Mouse (Mus musculus) heart, embryonic 14.5 days (tissue): ENCODE data around the gene Nxn. TPM values are rescaled to one million over a fixed set of nuclear protein-coding genes. Genes with fewer than 3 reads are reported as not detected.

Source experiments
- ATAC-seq: fragments of 200-750 bp; cut with Nextera tagmentation; 2 replicates; pipeline ENCODE4 v1.8.0; 2017; ENCODE audit warnings: low read depth, moderate TSS enrichment; ENCODE audit not compliant: insufficient number of reproducible peaks, insufficient read depth, low FRiP score
- H3K27ac ChIP-seq, 2 experiments: fragments of 200-500 bp in 1 of 2; fragments of 300-500 bp in 1 of 2; sonication (generic) in 1 of 2; replicated peaks in 1 of 2; 2 replicates each; pipeline ENCODE4 v1.5.1; 2012 to 2014; ENCODE audit warnings: low read depth in 2 of 2, low read length in 2 of 2, control low read depth in 1 of 2, mild to moderate bottlenecking in 1 of 2, mixed read lengths in 1 of 2; ENCODE audit not compliant: control insufficient read depth in 1 of 2, insufficient read depth in 1 of 2
- H3K27me3 ChIP-seq: fragments of 300-500 bp; sonication (generic); 2 replicates; pipeline ENCODE4 v1.6.1; 2014; ENCODE audit warnings: mild to moderate bottlenecking, low read length, control low read depth; ENCODE audit not compliant: control insufficient read depth, insufficient read depth
- H3K36me3 ChIP-seq: fragments of 300-500 bp; sonication (generic); 2 replicates; pipeline ENCODE4 v1.6.1; 2014; ENCODE audit warnings: mild to moderate bottlenecking, control low read depth, low read length, mixed read lengths; ENCODE audit not compliant: control insufficient read depth, insufficient read depth
- H3K4me1 ChIP-seq, 2 experiments: fragments of 200-500 bp in 1 of 2; fragments of 300-500 bp in 1 of 2; sonication (generic) in 1 of 2; 2 replicates each; pipeline ENCODE4 v1.6.1; 2012 to 2014; ENCODE audit warnings: low read length in 2 of 2, control low read depth in 1 of 2, mixed read lengths in 1 of 2; ENCODE audit not compliant: control insufficient read depth in 2 of 2, insufficient read depth in 2 of 2
- H3K4me2 ChIP-seq: fragments of 300-500 bp; sonication (generic); 2 replicates; pipeline ENCODE4 v1.6.1; 2014; ENCODE audit warnings: mild to moderate bottlenecking, low read length
- H3K4me3 ChIP-seq, 2 experiments: fragments of 200-500 bp in 1 of 2; fragments of 300-500 bp in 1 of 2; sonication (generic) in 1 of 2; 2 replicates each; pipeline ENCODE4 v1.5.1; 2012 to 2014; ENCODE audit warnings: low read length in 2 of 2, mild to moderate bottlenecking in 2 of 2, control low read depth in 1 of 2, low read depth in 1 of 2, moderate library complexity in 1 of 2; ENCODE audit not compliant: control insufficient read depth in 1 of 2, insufficient read depth in 1 of 2
- H3K9ac ChIP-seq: fragments of 300-500 bp; sonication (generic); 2 replicates; pipeline ENCODE4 v1.6.1; 2014; ENCODE audit warnings: mild to moderate bottlenecking, low read length
- H3K9me3 ChIP-seq: fragments of 300-500 bp; sonication (generic); 2 replicates; pipeline ENCODE4 v1.6.1; 2016; ENCODE audit warnings: low read length, control low read depth; ENCODE audit not compliant: control insufficient read depth
- WGBS: fragments of 180-500 bp; shearing (Covaris S2); extraction: QIAGEN DNeasy Blood & Tissue Kit; methylation state at CpG from one replicate; pipeline ENCODE4 v1.1.7; 2014; 5-methylcytosine and 5-hydroxymethylcytosine counted together
- polyA plus RNA-seq: library from polyadenylated mRNA; unstranded; fragments of >200 nt; fragmentation: Nextera tagmentation; extraction: Ambion mirVana; gene quantifications from 2 replicates; pipeline ENCODE4 v1.2.1, GENCODE M21; 2014

Gene Nxn
- polyA plus RNA-seq, 1 experiment from 2014 or later: 26.8 TPM

GRCm38 (mm10) chr11:76374491-76375185 lies 24.3 kb downstream of the Nxn start:
- peaks cover 39 to 47% of the 10 kb centered on the region in 2 experiments for H3K4me1 ChIP-seq

GRCm38 (mm10) chr11:76372534-76372933 lies 26.4 kb downstream of the Nxn start:
- Histone ChIP-seq H3K9ac (no peak overlapping the region), H3K27me3 (no peaks in the 10 kb centered on the region), H3K4me2 (no peak overlapping the region), H3K4me1 (peaks cover 39 to 44% of the 10 kb centered on the region in 2 experiments), H3K4me3 (no peak overlapping the region), H3K36me3 (no peaks in the 10 kb centered on the region), H3K27ac (peak overlapping the region; percentile 42; a peak in 2 of 4 replicates), H3K9me3 (no peaks in the 10 kb centered on the region)
- ATAC-seq: no peak
- 35% methylated on average over 6 of the region's 6 CpGs for WGBS

More at GRCm38 (mm10) chr11:76374491-76375185, 24.3 kb downstream of the Nxn start:
- H3K4me2 ChIP-seq: peak overlapping the region; percentile 51
- ATAC-seq: peak; percentile 82
- peak overlapping the region; percentile 94 to 99 for H3K27ac ChIP-seq
- H3K9me3 ChIP-seq: no peaks in the 10 kb centered on the region
- no peak overlapping the region for H3K4me3 ChIP-seq
- 10% methylated on average over 17 of the region's 17 CpGs for WGBS
- H3K9ac ChIP-seq: peak overlapping the region; percentile 54
- no peaks in the 10 kb centered on the region for H3K36me3 ChIP-seq
- no peaks in the 10 kb centered on the region for H3K27me3 ChIP-seq

DNA sequence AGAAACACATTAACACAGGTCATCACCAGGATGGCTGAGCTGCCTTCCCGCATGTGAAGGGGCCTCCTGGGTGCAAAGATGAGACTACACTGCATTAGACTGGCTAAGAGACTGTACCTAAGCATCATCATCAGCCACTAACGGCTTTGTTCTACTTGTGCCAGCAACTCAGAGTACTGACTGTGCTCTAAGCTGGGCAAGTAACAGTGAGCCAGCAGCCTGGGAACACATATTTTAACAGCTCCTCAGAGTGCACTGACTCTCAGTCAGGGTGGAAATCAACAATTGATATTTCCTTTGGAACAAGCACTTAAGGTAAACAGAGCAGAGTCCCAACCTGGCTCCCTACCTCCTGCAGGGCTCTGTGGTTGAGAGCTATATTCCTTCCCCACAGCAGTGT lies 26.8 kb downstream of the Nxn start:
- H3K4me3 ChIP-seq: no peak overlapping the region
- H3K27me3 ChIP-seq: no peaks in the 10 kb centered on the region
- 48% methylated on average over 2 of the region's 2 CpGs for WGBS
- no peak for ATAC-seq
- H3K9ac ChIP-seq: no peak overlapping the region
- H3K4me1 ChIP-seq: peaks cover 39 to 44% of the 10 kb centered on the region in 2 experiments
- no peaks in the 10 kb centered on the region for H3K9me3 ChIP-seq
- H3K4me2 ChIP-seq: no peak overlapping the region
- peak overlapping the region in 1 of 2 experiments; percentile 42; a peak in 2 of 4 replicates for H3K27ac ChIP-seq
- no peaks in the 10 kb centered on the region for H3K36me3 ChIP-seq

DNA sequence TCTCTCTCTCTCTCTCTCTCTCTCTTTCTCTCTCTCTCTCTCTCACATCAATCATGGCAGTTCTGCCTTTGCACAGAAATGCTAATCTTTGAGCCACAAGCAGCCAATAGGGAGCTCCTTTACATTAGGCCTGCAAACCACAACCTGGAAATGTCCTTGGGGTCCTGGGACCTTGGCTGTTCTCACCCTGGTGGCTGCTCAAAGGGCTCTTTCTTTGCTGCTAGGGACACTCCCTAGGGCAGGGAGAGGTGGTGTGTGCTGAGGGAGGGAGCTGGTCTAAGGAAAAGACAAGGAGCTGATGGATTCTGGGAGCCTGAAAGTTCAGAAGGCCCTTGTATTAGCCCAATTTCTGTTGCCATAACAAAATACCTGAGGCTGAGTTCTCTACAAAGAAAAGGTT lies 28.4 kb downstream of the Nxn start:
- no peak overlapping the region for H3K9ac ChIP-seq
- H3K4me1 ChIP-seq: peaks cover 35 to 42% of the 10 kb centered on the region in 2 experiments
- no peak for ATAC-seq
- no peak overlapping the region for H3K4me3 ChIP-seq
- H3K27ac ChIP-seq: no peak overlapping the region
- no peaks in the 10 kb centered on the region for H3K27me3 ChIP-seq
- H3K9me3 ChIP-seq: no peaks in the 10 kb centered on the region
- no peak overlapping the region for H3K4me2 ChIP-seq
- 0 out of 2 replicates have a peak, but pooled peaks cover 4% of the 10 kb centered on the region for H3K36me3 ChIP-seq

GRCm38 (mm10) chr11:76366720-76367119 lies 32.2 kb downstream of the Nxn start:
- WGBS: 83% methylated on average over 15 of the region's 15 CpGs
- Histone ChIP-seq H3K4me2 (no peak overlapping the region), H3K4me3 (no peak overlapping the region), H3K9me3 (no peaks in the 10 kb centered on the region), H3K9ac (no peak overlapping the region), H3K27me3 (no peaks in the 10 kb centered on the region), H3K27ac (no peak overlapping the region), H3K4me1 (peaks cover 15 to 21% of the 10 kb centered on the region in 2 experiments), H3K36me3 (0 out of 2 replicates have a peak, but pooled peaks cover 4% of the 10 kb centered on the region)
- no peak for ATAC-seq

- H3K4me2 ChIP-seq: peak overlapping the region; percentile 2
- no peak for ATAC-seq
- H3K36me3 ChIP-seq: 0 out of 2 replicates have a peak, but pooled peaks cover 4% of the 10 kb centered on the region
- H3K4me1 ChIP-seq: peaks cover 14 to 35% of the 10 kb centered on the region in 2 experiments
- no peaks in the 10 kb centered on the region for H3K27me3 ChIP-seq
- H3K9me3 ChIP-seq: no peaks in the 10 kb centered on the region
- H3K9ac ChIP-seq: peak overlapping the region; percentile 21; the same call in 1 of the 2 replicates
- no peak overlapping the region for H3K4me3 ChIP-seq
- WGBS: 74% methylated on average over 5 of the region's 5 CpGs
- peak overlapping the region; percentile 21 to 53; a peak in 3 of 4 replicates for H3K27ac ChIP-seq
Measured at GRCm38 (mm10) chr11:76364038-76364437, 34.9 kb downstream of the Nxn start.

DNA sequence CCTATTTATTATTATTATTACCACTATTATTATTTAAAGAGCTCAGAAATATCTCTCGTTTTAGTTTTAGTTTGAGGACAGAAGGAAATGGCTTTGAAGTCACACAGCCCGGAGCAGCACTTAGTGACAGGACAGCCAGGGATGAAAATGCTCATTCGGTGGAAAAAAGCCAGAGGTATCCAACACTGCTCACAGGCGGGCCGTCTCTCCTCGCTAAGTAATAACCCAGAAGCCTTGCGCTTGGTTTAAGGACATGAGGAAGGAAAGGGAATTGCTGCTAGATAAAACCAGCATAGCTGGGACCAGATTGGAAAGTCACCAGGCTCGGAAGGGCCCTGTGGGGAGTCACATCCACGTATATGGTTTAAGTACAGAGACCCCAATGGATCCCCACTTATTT lies 35.3 kb downstream of the Nxn start:
- WGBS: 17% methylated on average over 9 of the region's 9 CpGs
- no peak for ATAC-seq
- Histone ChIP-seq H3K27ac (peak overlapping the region; percentile 21 to 53; a peak in 3 of 4 replicates), H3K9me3 (no peaks in the 10 kb centered on the region), H3K4me2 (peak overlapping the region; percentile 2), H3K27me3 (no peaks in the 10 kb centered on the region), H3K4me3 (no peak overlapping the region), H3K36me3 (0 out of 2 replicates have a peak, but pooled peaks cover 4% of the 10 kb centered on the region), H3K4me1 (peaks cover 16 to 39% of the 10 kb centered on the region in 2 experiments), H3K9ac (peak overlapping the region; percentile 21; the same call in 1 of the 2 replicates)
